Mouse (Mus musculus): ENCODE measurements at regions not wholly inside any gene's neighbourhood (a gene's known extent, or its start where the extent isn't known, plus 50 kb on each side); places are given as distances from the start of the nearest gene placed in this dataset.
"Not testable (repeated sequence)": the region's sequence is repeated elsewhere in the genome, so short reads cannot be mapped to it uniquely, and the experiment has no call there.

- Histone ChIP-seq H3K27ac (no peak overlapping the region), H3K9ac (no peak overlapping the region), H3K4me2 (no peak overlapping the region), H3K4me3 (no peak overlapping the region), H3K9me3 (no peaks in the 10 kb centered on the region), H3K4me1 (no peaks in the 10 kb centered on the region), H3K27me3 (no peaks in the 10 kb centered on the region), H3K36me3 (no peaks in the 10 kb centered on the region)
- no peak for ATAC-seq (ENCODE audit: borderline replicate concordance, extremely low read depth, low FRiP score, low TSS enrichment)
Measured at GRCm38 (mm10) chr3:16533643-16534042, 527.4 kb upstream of the Gm5150 start.

GRCm38 (mm10) chr3:16527511-16527910 is 521.3 kb upstream of the Gm5150 start:
- H3K36me3 ChIP-seq; H3K4me3 ChIP-seq; H3K4me2 ChIP-seq; H3K9me3 ChIP-seq; H3K27ac ChIP-seq; H3K9ac ChIP-seq; H3K4me1 ChIP-seq; H3K27me3 ChIP-seq; ATAC-seq (ENCODE audit: borderline replicate concordance, extremely low read depth, low FRiP score, low TSS enrichment): not testable (repeated sequence)
- 73% methylated on average over 6 of the region's 6 CpGs for WGBS

GRCm38 (mm10) chr3:16488431-16488830 is 482.2 kb upstream of the Gm5150 start:
- H3K9me3 ChIP-seq; H3K27ac ChIP-seq; H3K9ac ChIP-seq; H3K4me3 ChIP-seq; H3K27me3 ChIP-seq; H3K4me2 ChIP-seq; ATAC-seq (ENCODE audit: borderline replicate concordance, extremely low read depth, low FRiP score, low TSS enrichment); H3K36me3 ChIP-seq; H3K4me1 ChIP-seq: not testable (repeated sequence)
- 72% methylated on average over 3 of the region's 3 CpGs for WGBS

GRCm38 (mm10) chr3:16482750-16483149 is 476.5 kb upstream of the Gm5150 start:
- H3K9ac ChIP-seq = no peak overlapping the region
- WGBS = 84% methylated on average over 1 of the region's 1 CpGs
- ATAC-seq (ENCODE audit: borderline replicate concordance, extremely low read depth, low FRiP score, low TSS enrichment) = no peak
- H3K27ac ChIP-seq = no peak overlapping the region
- H3K27me3 ChIP-seq = no peaks in the 10 kb centered on the region
- no peaks in the 10 kb centered on the region for H3K4me1 ChIP-seq
- H3K36me3 ChIP-seq = no peaks in the 10 kb centered on the region
- no peak overlapping the region for H3K4me2 ChIP-seq
- no peak overlapping the region for H3K4me3 ChIP-seq
- no peaks in the 10 kb centered on the region for H3K9me3 ChIP-seq

GRCm38 (mm10) chr3:16471360-16471759 is 465.1 kb upstream of the Gm5150 start:
- H3K9me3 ChIP-seq = no peaks in the 10 kb centered on the region

DNA sequence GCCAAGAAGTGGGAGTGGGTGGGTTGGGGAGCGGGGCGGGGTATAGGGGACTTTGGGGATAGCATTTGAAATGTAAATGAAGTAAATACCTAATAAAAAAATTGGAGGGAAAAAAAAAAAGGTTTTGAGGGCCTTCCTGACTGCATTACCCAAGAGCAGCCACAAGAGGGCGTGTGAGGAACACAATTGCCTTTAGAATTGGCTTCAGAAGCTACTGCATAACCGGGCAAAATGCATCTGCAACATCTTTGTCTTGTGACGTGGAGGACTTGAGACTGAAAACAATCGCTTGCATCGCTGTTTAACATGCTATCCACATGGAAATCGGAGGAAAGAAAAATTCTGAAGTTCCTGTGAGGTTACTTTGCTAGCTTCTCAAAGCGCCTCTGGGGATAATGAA is 460.2 kb upstream of the Gm5150 start:
- Histone ChIP-seq H3K27me3 (no peaks in the 10 kb centered on the region), H3K4me1 (no peaks in the 10 kb centered on the region), H3K36me3 (no peaks in the 10 kb centered on the region), H3K4me2 (no peak overlapping the region), H3K9me3 (no peaks in the 10 kb centered on the region), H3K4me3 (no peak overlapping the region), H3K27ac (no peak overlapping the region), H3K9ac (no peak overlapping the region)
- 14% methylated on average over 9 of the region's 9 CpGs for WGBS
- no peak for ATAC-seq (ENCODE audit: borderline replicate concordance, extremely low read depth, low FRiP score, low TSS enrichment)

More at GRCm38 (mm10) chr3:16471360-16471759, 465.1 kb upstream of the Gm5150 start:
- Histone ChIP-seq H3K4me2 (no peak overlapping the region), H3K27ac (no peak overlapping the region), H3K4me3 (no peak overlapping the region), H3K36me3 (no peaks in the 10 kb centered on the region), H3K27me3 (no peaks in the 10 kb centered on the region), H3K9ac (no peak overlapping the region), H3K4me1 (no peaks in the 10 kb centered on the region)
- ATAC-seq (ENCODE audit: borderline replicate concordance, extremely low read depth, low FRiP score, low TSS enrichment) = no peak
- 69% methylated on average over 1 of the region's 1 CpGs for WGBS

- no peaks in the 10 kb centered on the region for H3K36me3 ChIP-seq
- no peak overlapping the region for H3K4me2 ChIP-seq
- no peak overlapping the region for H3K4me3 ChIP-seq
- no peaks in the 10 kb centered on the region for H3K4me1 ChIP-seq
- H3K9ac ChIP-seq = no peak overlapping the region
- no peak for ATAC-seq (ENCODE audit: borderline replicate concordance, extremely low read depth, low FRiP score, low TSS enrichment)
- H3K9me3 ChIP-seq = no peaks in the 10 kb centered on the region
- no peaks in the 10 kb centered on the region for H3K27me3 ChIP-seq
- H3K27ac ChIP-seq = no peak overlapping the region
- 46% methylated on average over 3 of the region's 3 CpGs for WGBS
Measured at GRCm38 (mm10) chr3:16465357-16465756, 459.1 kb upstream of the Gm5150 start.

- H3K4me1 ChIP-seq = no peaks in the 10 kb centered on the region
- H3K36me3 ChIP-seq = no peaks in the 10 kb centered on the region
- 60% methylated on average over 2 of the region's 2 CpGs for WGBS
- ATAC-seq (ENCODE audit: borderline replicate concordance, extremely low read depth, low FRiP score, low TSS enrichment) = no peak
- H3K27ac ChIP-seq = no peak overlapping the region
- H3K9me3 ChIP-seq = no peaks in the 10 kb centered on the region
- H3K4me2 ChIP-seq = no peak overlapping the region
- H3K9ac ChIP-seq = no peak overlapping the region
- H3K27me3 ChIP-seq = no peaks in the 10 kb centered on the region
- H3K4me3 ChIP-seq = no peak overlapping the region
Measured at GRCm38 (mm10) chr3:16464301-16464700, 458.1 kb upstream of the Gm5150 start.

DNA sequence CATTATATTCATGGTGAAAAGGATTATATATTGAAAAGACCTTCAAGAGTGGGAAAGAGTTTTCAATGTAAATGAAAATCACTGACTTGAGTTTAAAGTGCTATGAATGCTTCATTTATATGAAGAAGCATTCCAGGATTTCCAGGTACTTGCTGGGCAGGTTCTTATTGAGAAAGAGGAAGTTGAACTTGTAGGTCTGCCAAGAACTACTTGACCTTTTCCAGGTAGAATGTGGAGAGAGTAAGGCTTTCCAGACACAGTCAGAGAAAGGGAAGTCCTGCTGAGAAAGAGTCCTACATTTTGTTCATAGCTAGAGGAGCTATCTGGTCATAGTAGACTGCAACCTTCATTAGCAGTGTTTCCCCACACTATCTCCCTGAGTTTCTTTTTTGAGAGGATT is 426.8 kb upstream of the Gm5150 start:
- no peaks in the 10 kb centered on the region for H3K27me3 ChIP-seq
- H3K4me2 ChIP-seq = no peak overlapping the region
- no peaks in the 10 kb centered on the region for H3K4me1 ChIP-seq
- no peaks in the 10 kb centered on the region for H3K9me3 ChIP-seq
- H3K4me3 ChIP-seq = no peak overlapping the region
- no peaks in the 10 kb centered on the region for H3K36me3 ChIP-seq
- no peak overlapping the region; the same call in 1 of the 2 replicates for H3K27ac ChIP-seq
- no peak overlapping the region for H3K9ac ChIP-seq
- peak; percentile 59; the same call in 1 of the 2 replicates for ATAC-seq (ENCODE audit: borderline replicate concordance, extremely low read depth, low FRiP score, low TSS enrichment)

GRCm38 (mm10) chr3:16431819-16432115 is 425.5 kb upstream of the Gm5150 start:
- H3K27me3 ChIP-seq = no peaks in the 10 kb centered on the region
- no peak overlapping the region for H3K4me3 ChIP-seq
- H3K9ac ChIP-seq = no peak overlapping the region
- ATAC-seq (ENCODE audit: borderline replicate concordance, extremely low read depth, low FRiP score, low TSS enrichment) = no peak
- no peaks in the 10 kb centered on the region for H3K9me3 ChIP-seq
- H3K36me3 ChIP-seq = no peaks in the 10 kb centered on the region
- no peak overlapping the region for H3K27ac ChIP-seq
- no peaks in the 10 kb centered on the region for H3K4me1 ChIP-seq
- H3K4me2 ChIP-seq = no peak overlapping the region

DNA sequence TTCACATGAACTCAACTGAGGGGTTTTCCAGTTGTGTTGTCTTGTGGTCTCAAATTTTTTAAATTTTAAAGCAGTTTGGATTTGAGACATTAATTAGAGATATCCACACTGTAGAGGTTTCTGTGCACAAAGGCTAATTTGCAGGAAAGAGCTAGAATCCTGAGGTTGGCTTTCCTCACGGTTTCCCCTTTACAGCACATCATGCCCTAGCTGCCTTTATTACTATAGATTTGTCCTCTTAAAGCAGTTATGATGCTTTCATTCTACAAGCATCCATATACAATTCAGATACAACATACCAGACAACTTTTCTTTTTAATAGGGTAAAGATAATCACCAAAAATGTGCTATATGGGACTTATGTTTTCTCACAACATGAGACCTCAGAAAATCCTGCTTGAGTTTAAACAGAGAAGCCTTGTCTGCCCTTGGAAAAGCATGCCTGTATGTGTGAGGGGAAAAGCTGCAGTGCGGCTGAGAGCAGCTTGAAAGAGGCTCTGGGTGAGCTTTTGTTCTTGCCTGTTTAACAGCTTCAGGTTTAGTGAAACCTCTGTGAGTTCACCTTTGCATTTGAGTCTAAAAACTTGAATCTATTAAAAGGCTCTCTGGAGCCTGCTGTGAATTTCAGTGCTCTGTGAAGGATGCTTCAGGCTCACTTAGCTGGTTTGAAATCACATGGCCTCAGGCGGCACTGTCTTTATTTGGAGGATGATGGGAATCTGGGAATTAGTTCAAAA is 425.0 kb upstream of the Gm5150 start:
- H3K36me3 ChIP-seq = no peaks in the 10 kb centered on the region
- H3K4me3 ChIP-seq = no peak overlapping the region
- ATAC-seq (ENCODE audit: borderline replicate concordance, extremely low read depth, low FRiP score, low TSS enrichment) = no peak
- WGBS = 64% methylated on average over 3 of the region's 3 CpGs
- no peaks in the 10 kb centered on the region for H3K9me3 ChIP-seq
- H3K4me1 ChIP-seq = no peaks in the 10 kb centered on the region
- H3K4me2 ChIP-seq = no peak overlapping the region
- H3K27ac ChIP-seq = no peak overlapping the region
- no peak overlapping the region for H3K9ac ChIP-seq
- H3K27me3 ChIP-seq = no peaks in the 10 kb centered on the region
